Mouse (Mus musculus) liver, postnatal 0 days (tissue): Measurements from ENCODE around the gene Sgms1.

Experiments used
- CTCF ChIP-seq: sonication (generic); IDR thresholded peaks from 2 replicates; pipeline ENCODE4 v1.5.1; 2016; ENCODE audit warnings: antibody characterized with exemption, low read depth
- EP300 ChIP-seq: IDR thresholded peaks from 2 replicates; pipeline ENCODE4 v1.6.1; 2016; ENCODE audit warnings: antibody characterized with exemption, low read depth, mild to moderate bottlenecking

DNA sequence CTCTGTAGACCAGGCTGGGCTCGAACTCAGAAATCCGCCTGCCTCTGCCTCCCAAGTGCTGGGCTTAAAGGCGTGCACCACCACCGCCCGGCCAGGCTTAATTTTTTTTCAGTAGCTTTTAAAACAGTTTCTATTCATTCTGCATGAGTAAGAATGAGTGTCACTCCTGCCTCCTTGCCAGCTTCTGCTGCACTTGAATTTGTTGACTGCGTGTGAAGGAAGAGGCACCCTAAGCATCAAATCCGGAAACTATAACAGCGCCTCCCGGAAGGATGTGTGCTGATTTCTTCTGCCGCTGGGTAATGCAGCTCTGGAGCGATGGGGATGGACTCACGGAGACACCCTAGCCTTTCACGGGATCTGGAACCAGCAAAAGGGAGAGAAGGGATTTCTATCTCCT, 5.3 kb upstream of the Sgms1 start:
- TF ChIP-seq CTCF (no peak), EP300 (no peak)
